Mouse (Mus musculus): ENCODE measurements around the gene Ndufa11.

GRCm38 (mm10) chr17:56758132-56758531 lies 40.6 kb downstream of the Ndufa11 start:
- TF ChIP-seq CTCF (IDR thresholded peaks at IDR 0.05): peak; percentile 71
- TF ChIP-seq POLR2A (IDR thresholded peaks at IDR 0.05; ENCODE audit: insufficient read depth, low read depth, low read length): no peak
- TF ChIP-seq EP300 (IDR thresholded peaks at IDR 0.05; ENCODE audit: insufficient read depth, low read depth, low read length): no peak
